Mouse (Mus musculus) CD4-positive, CD25-positive, alpha-beta regulatory T cell, adult 4 months (primary cell): ENCODE data around the gene Dazap1. TPM values are rescaled to one million over a fixed set of nuclear protein-coding genes. Genes with fewer than 3 reads are reported as not detected.

Experiments
- ATAC-seq: one replicate; pipeline ENCODE4 v1.8.0; 2017
- polyA plus RNA-seq, 2 experiments: library from polyadenylated mRNA; unstranded; fragments of 100-300 nt; shearing (Covaris generic); gene quantifications; one replicate each; pipeline ENCODE4 v1.2.1; 2017

Gene Dazap1
- polyA plus RNA-seq, 2 experiments from 2014 or later = 10.4 to 14.7 TPM

- no peak for ATAC-seq
These were observed 11.2 kb upstream of the Dazap1 start for GRCm38 (mm10) chr10:80250059-80250458.

GRCm38 (mm10) chr10:80250573-80250972, 10.7 kb upstream of the Dazap1 start:
- ATAC-seq = no peak

- no peak for ATAC-seq
These were observed 9.3 kb upstream of the Dazap1 start for GRCm38 (mm10) chr10:80252011-80252410.

- no peak for ATAC-seq
These were observed 8.6 kb upstream of the Dazap1 start for GRCm38 (mm10) chr10:80252493-80253274.

GRCm38 (mm10) chr10:80253551-80253950, 7.7 kb upstream of the Dazap1 start:
- ATAC-seq = no peak

- no peak for ATAC-seq
These were observed 6.7 kb upstream of the Dazap1 start for GRCm38 (mm10) chr10:80254331-80255297.

- no peak for ATAC-seq
These were observed 5.3 kb upstream of the Dazap1 start for GRCm38 (mm10) chr10:80255881-80256535.

- ATAC-seq = no peak
These were observed 3.4 kb upstream of the Dazap1 start for GRCm38 (mm10) chr10:80257936-80258335.

GRCm38 (mm10) chr10:80258752-80259462, 2.4 kb upstream of the Dazap1 start:
- ATAC-seq = no peak

- no peak for ATAC-seq
These were observed 1.9 kb upstream of the Dazap1 start for GRCm38 (mm10) chr10:80259463-80259805.

GRCm38 (mm10) chr10:80259861-80260641, 1.2 kb upstream of the Dazap1 start:
- no peak for ATAC-seq

GRCm38 (mm10) chr10:80261585-80261968, 291 bp downstream of the Dazap1 start:
- peak; percentile 19 for ATAC-seq

- ATAC-seq = no peak
These were observed 883 bp downstream of the Dazap1 start for GRCm38 (mm10) chr10:80262169-80262568.

- ATAC-seq = no peak
These were observed 1.6 kb downstream of the Dazap1 start for GRCm38 (mm10) chr10:80262776-80263365.

GRCm38 (mm10) chr10:80264341-80265148, 3.3 kb downstream of the Dazap1 start:
- peak; percentile 77 for ATAC-seq

GRCm38 (mm10) chr10:80265149-80265486, 3.8 kb downstream of the Dazap1 start:
- no peak for ATAC-seq

- no peak for ATAC-seq
These were observed 8.8 kb downstream of the Dazap1 start for GRCm38 (mm10) chr10:80270099-80270498.

GRCm38 (mm10) chr10:80270734-80271181, 9.5 kb downstream of the Dazap1 start:
- no peak for ATAC-seq

- peak; percentile 64 for ATAC-seq
These were observed 10.0 kb downstream of the Dazap1 start for GRCm38 (mm10) chr10:80271186-80271843.
